ENCODE assay signal across 8 mouse cellular contexts in genomic region chr11:101300881-101301280, GRCm38 (mm10). TPM values are rescaled to one million over a fixed set of nuclear protein-coding genes. Genes with fewer than 3 reads are reported as not detected.
A peak's percentile ranks its signal among the peaks of the same experiment; 100 is the strongest.
DNase-seq lines count a peak whose midpoint lies in the region; ATAC-seq and TF ChIP-seq lines count a peak whose summit lies in the region.

No protein-coding gene starts in this region.

- peak; percentile 27 to 38 for DNase-seq in cerebellum, postnatal 10 days
- no peak for DNase-seq in cerebellum, adult 8-10 months
- DNase-seq in forebrain, embryonic 14.5 days (ENCODE audit: low spot score) = no peak
- no peak for DNase-seq in thymus, postnatal 25 days
- DNase-seq in right cerebral cortex, postnatal 36 days (ENCODE audit: low spot score in 2 of 2) = no peak
- no peak for DNase-seq in right cerebral cortex, adult 2 months (ENCODE audit: low spot score in 2 of 2)

- peaks cover 15% of the 10 kb centered on the region for H3K4me1 ChIP-seq in E14TG2a.4 (replicated peaks; ENCODE audit: low read depth, low read length)
- peaks cover 10% of the 10 kb centered on the region for H3K4me1 ChIP-seq in forebrain, embryonic 14.5 days (ENCODE audit: control insufficient read depth, insufficient read depth, low read length)
- H3K4me1 ChIP-seq in liver, embryonic 15.5 days (replicated peaks) = peaks cover 25% of the 10 kb centered on the region

- H3K9ac ChIP-seq in forebrain, embryonic 14.5 days (ENCODE audit: low read length) = no peak overlapping the region
- peak overlapping the region; percentile 87 for H3K9ac ChIP-seq in liver, embryonic 15.5 days

- no peak overlapping the region for H3K27ac ChIP-seq in forebrain, embryonic 14.5 days (ENCODE audit: low read depth, low read length)
- peak overlapping the region; percentile 84; the same call in 1 of the 2 replicates for H3K27ac ChIP-seq in liver, embryonic 15.5 days (replicated peaks)

- TF ChIP-seq CTCF in E14TG2a.4 (conservative IDR thresholded peaks at IDR 0.05; ENCODE audit: low read length) = peak; percentile 15

- H3K4me2 ChIP-seq in forebrain, embryonic 14.5 days (ENCODE audit: low read length) = peak overlapping the region; percentile 99
- H3K4me2 ChIP-seq in liver, embryonic 15.5 days = peak overlapping the region; percentile 77

- 68% methylated on average over 7 of the region's 7 CpGs for WGBS in forebrain, embryonic 14.5 days
- WGBS in liver, embryonic 15.5 days (ENCODE audit: insufficient replicate concordance) = 52% methylated on average over 7 of the region's 7 CpGs

- no peak for ATAC-seq in forebrain, embryonic 14.5 days
- no peak for ATAC-seq in liver, embryonic 15.5 days (ENCODE audit: insufficient read depth)

- H3K27me3 ChIP-seq in E14TG2a.4 (ENCODE audit: insufficient read depth, low read length) = no peaks in the 10 kb centered on the region
- no peaks in the 10 kb centered on the region for H3K27me3 ChIP-seq in forebrain, embryonic 14.5 days (replicated peaks; ENCODE audit: control insufficient read depth, insufficient read depth, low read length)
- peaks cover 6% of the 10 kb centered on the region; the same call in 1 of the 2 replicates for H3K27me3 ChIP-seq in liver, embryonic 15.5 days

- peak overlapping the region; percentile 98 for H3K4me3 ChIP-seq in E14TG2a.4 (replicated peaks; ENCODE audit: low read length)
- H3K4me3 ChIP-seq in forebrain, embryonic 14.5 days (ENCODE audit: low read depth, low read length) = peak overlapping the region; percentile 87
- peak overlapping the region; percentile 80 for H3K4me3 ChIP-seq in liver, embryonic 15.5 days (replicated peaks)

- H3K9me3 ChIP-seq in E14TG2a.4 (ENCODE audit: low read length) = no peaks in the 10 kb centered on the region
- H3K9me3 ChIP-seq in forebrain, embryonic 14.5 days (replicated peaks; ENCODE audit: control insufficient read depth, low read length) = no peaks in the 10 kb centered on the region
- no peaks in the 10 kb centered on the region for H3K9me3 ChIP-seq in liver, embryonic 15.5 days (replicated peaks)

- H3K36me3 ChIP-seq in E14TG2a.4 (ENCODE audit: insufficient read depth, low read length) = peaks cover 44% of the 10 kb centered on the region
- peaks cover 33% of the 10 kb centered on the region for H3K36me3 ChIP-seq in forebrain, embryonic 14.5 days (ENCODE audit: control insufficient read depth, insufficient read depth, low read length)
- peaks cover 46% of the 10 kb centered on the region for H3K36me3 ChIP-seq in liver, embryonic 15.5 days (replicated peaks)

RNA-seq across cellular contexts. Expression of gene Becn1, which starts 1.2 kb away (rescaled TPM):
- polyA plus RNA-seq in forebrain, embryonic 14.5 days (2014; fragmentation: Nextera tagmentation; extraction: Ambion mirVana) = 172 and 177 TPM in 2 replicates
- polyA plus RNA-seq in liver, embryonic 15.5 days (2015; fragmentation: Nextera tagmentation; extraction: Ambion mirVana) = 94.0 and 97.1 TPM in 2 replicates

RNA-seq across cellular contexts. Expression of gene Psme3, which starts 15.1 kb away (rescaled TPM):
- polyA plus RNA-seq in forebrain, embryonic 14.5 days (2014; fragmentation: Nextera tagmentation; extraction: Ambion mirVana) = 103 and 107 TPM in 2 replicates
- 189 and 190 TPM in 2 replicates for polyA plus RNA-seq in liver, embryonic 15.5 days (2015; fragmentation: Nextera tagmentation; extraction: Ambion mirVana)

RNA-seq across cellular contexts. Expression of gene Coa3, which starts 22.0 kb away (rescaled TPM):
- 237 and 260 TPM in 2 replicates for polyA plus RNA-seq in forebrain, embryonic 14.5 days (2014; fragmentation: Nextera tagmentation; extraction: Ambion mirVana)
- 80.5 and 87.1 TPM in 2 replicates for polyA plus RNA-seq in liver, embryonic 15.5 days (2015; fragmentation: Nextera tagmentation; extraction: Ambion mirVana)

RNA-seq across cellular contexts. Expression of gene Cntd1, which starts 22.1 kb away (rescaled TPM):
- polyA plus RNA-seq in forebrain, embryonic 14.5 days (2014; fragmentation: Nextera tagmentation; extraction: Ambion mirVana) = 0.76 and 1.3 TPM in 2 replicates
- polyA plus RNA-seq in liver, embryonic 15.5 days (2015; fragmentation: Nextera tagmentation; extraction: Ambion mirVana) = 0.67 TPM in 2 replicates

RNA-seq across cellular contexts. Expression of gene Aoc2, which starts 24.0 kb away (rescaled TPM):
- polyA plus RNA-seq in forebrain, embryonic 14.5 days (2014; fragmentation: Nextera tagmentation; extraction: Ambion mirVana) = 0.94 and 1.1 TPM in 2 replicates
- polyA plus RNA-seq in liver, embryonic 15.5 days (2015; fragmentation: Nextera tagmentation; extraction: Ambion mirVana) = 1.4 and 1.5 TPM in 2 replicates

Comparison
In these comparisons a context has a peak if more than half of its experiments do, and no peak if none do; other contexts are left out.
1. DNase-seq: peak in cerebellum, postnatal 10 days (2 of 2); none in cerebellum, adult 8-10 months (single experiment), forebrain, embryonic 14.5 days (single experiment), thymus, postnatal 25 days (single experiment), right cerebral cortex, postnatal 36 days (0 of 2) and right cerebral cortex, adult 2 months (0 of 2).
2. Peak in every context shown above with its lines, with median percentiles within 50 percentile points of each other: H3K4me3 ChIP-seq.